Mouse (Mus musculus): Measurements from ENCODE around the gene Wdr66. TPM values are rescaled to one million over a fixed set of nuclear protein-coding genes. Genes with fewer than 3 reads are reported as not detected.

Wdr66 gene
- polyA plus RNA-seq, 1 experiment = not detected

- WGBS = 53% methylated on average over 8 of the region's 8 CpGs
- no peak overlapping the region for H3K27ac ChIP-seq (ENCODE audit: insufficient read depth, low read depth, low read length)
- TF ChIP-seq POLR2A (IDR thresholded peaks at IDR 0.05; ENCODE audit: insufficient read depth, low read depth, low read length) = no peak
- no peak for TF ChIP-seq CTCF (IDR thresholded peaks at IDR 0.05; ENCODE audit: insufficient read depth, low read depth, low read length)
- no peak overlapping the region for H3K4me3 ChIP-seq (ENCODE audit: insufficient read depth, low read depth, low read length)
- peaks cover 5% of the 10 kb centered on the region for H3K4me1 ChIP-seq (ENCODE audit: control insufficient read depth, insufficient read depth, low read length)
These were observed 8.8 kb downstream of the Wdr66 start for GRCm38 (mm10) chr5:123260698-123261097.

DNA sequence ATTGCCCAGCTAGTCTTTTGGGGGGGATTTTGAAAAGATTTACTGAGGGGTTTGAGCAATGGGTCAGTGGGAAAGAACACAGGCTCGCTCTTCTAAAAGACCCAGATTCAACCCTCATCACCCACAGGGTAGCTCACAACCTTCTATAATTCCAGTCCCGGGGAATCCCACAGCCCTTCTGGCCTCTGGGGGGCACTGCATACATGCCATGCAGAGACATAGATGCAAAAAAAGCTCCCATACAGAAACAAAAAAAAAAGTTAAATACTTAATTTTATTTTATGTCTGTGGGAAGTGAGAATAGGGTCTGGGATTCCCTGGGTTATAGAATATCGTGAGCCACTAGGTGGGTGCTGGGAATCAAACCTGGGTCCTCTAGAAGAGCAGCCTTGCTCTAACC is 15.0 kb downstream of the Wdr66 start:
- Histone ChIP-seq H3K4me1 (ENCODE audit: control insufficient read depth, insufficient read depth, low read length) (no peaks in the 10 kb centered on the region), H3K4me3 (ENCODE audit: insufficient read depth, low read depth, low read length) (no peak overlapping the region), H3K27ac (ENCODE audit: insufficient read depth, low read depth, low read length) (no peak overlapping the region)
- TF ChIP-seq CTCF (IDR thresholded peaks at IDR 0.05; ENCODE audit: insufficient read depth, low read depth, low read length) (no peak), POLR2A (IDR thresholded peaks at IDR 0.05; ENCODE audit: insufficient read depth, low read depth, low read length) (no peak)
- WGBS = 82% methylated on average over 3 of the region's 3 CpGs

DNA sequence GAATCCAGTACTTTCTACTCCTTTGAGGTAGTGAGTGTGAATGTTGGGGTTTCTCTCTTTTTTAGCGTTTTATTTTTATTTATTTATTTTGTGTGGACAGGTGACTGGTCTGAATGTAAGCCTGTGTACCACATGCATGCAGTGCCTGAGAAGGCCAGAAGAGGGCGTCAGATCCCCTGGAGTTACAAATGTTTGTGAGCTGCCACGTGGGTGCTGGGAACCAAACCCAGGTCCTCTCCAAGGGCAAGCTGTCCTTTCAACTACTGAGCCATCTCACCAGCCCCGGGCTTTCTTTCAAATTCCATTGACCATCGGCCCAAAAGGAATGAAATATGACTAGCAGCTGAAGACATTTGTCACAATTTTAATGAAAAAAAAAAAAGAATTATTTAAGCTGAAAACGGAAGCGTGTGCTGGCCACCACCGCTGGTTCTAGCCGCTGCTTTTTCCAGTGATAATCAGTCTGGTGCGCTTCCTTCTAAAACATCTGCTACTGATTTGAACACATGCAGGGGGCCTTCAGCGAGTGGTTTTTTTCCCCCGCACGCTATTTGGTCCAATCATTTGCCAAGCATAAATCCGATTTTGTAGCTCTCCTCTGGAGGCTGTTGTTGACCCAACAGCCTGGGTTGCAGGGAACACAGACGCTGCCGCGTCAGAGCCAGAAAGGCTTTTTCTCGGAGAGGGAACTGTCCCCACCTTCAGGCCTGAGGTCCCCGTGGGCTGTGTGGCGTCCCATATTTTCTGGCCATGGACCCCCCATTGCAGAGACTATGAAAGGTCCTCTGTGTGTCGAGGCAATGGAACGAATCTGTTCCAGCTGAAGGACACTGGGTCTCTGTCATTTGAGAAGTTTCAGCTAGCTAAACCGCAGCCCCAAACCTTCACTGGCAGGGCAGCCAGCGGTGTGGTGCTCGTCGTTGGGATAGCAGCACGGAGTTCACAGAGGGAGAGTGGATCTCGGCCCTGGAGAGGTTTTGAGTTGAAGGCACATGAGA is 16.9 kb downstream of the Wdr66 start:
- Histone ChIP-seq H3K4me1 (ENCODE audit: control insufficient read depth, insufficient read depth, low read length) (no peaks in the 10 kb centered on the region), H3K4me3 (ENCODE audit: insufficient read depth, low read depth, low read length) (no peak overlapping the region), H3K27ac (ENCODE audit: insufficient read depth, low read depth, low read length) (no peak overlapping the region)
- 81% methylated on average over 28 of the region's 28 CpGs for WGBS
- TF ChIP-seq CTCF (IDR thresholded peaks at IDR 0.05; ENCODE audit: insufficient read depth, low read depth, low read length) (no peak), POLR2A (IDR thresholded peaks at IDR 0.05; ENCODE audit: insufficient read depth, low read depth, low read length) (no peak)

DNA sequence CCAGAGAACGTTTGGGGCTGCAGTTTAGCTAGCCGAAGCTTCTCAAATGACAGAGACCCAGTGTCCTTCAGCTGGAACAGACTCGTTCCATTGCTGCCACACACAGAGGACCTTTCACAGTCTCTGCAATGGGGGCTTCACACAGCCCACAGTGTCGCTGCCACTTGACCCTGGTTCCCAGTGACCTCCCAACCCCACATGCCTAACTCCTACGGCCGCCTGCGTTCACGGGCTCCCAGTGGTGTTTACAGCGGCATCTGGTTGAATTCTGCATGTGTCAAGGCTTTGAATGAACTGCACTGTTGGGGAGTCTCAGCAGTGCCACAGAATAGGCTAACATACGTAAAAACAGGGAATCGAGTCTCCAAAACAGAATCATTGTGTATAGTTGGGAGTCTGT is 19.0 kb downstream of the Wdr66 start:
- no peak overlapping the region for H3K4me3 ChIP-seq (ENCODE audit: insufficient read depth, low read depth, low read length)
- H3K27ac ChIP-seq (ENCODE audit: insufficient read depth, low read depth, low read length) = no peak overlapping the region
- WGBS = 79% methylated on average over 11 of the region's 11 CpGs
- TF ChIP-seq CTCF (IDR thresholded peaks at IDR 0.05; ENCODE audit: insufficient read depth, low read depth, low read length) (no peak), POLR2A (IDR thresholded peaks at IDR 0.05; ENCODE audit: insufficient read depth, low read depth, low read length) (no peak)
- no peaks in the 10 kb centered on the region for H3K4me1 ChIP-seq (ENCODE audit: control insufficient read depth, insufficient read depth, low read length)

DNA sequence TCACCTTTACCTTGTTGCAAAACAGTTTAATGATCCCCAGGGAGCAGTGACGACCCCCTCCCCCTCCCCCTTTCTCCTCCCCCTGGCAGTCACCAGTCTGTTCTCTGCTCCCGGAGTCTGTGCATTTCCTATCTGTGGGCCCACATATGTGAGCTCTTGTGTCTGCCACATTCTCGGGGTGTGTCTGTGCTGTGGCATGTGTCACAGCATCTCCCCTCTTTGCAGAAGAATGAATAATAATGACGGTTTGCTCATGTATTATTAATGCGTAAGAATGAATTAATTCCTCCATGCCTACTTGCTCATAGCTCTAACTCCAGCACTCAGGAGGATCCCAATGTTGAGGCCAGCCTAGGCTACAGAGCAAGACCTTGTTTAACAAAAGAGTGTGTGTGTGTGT is 21.0 kb downstream of the Wdr66 start:
- no peak overlapping the region for H3K27ac ChIP-seq (ENCODE audit: insufficient read depth, low read depth, low read length)
- TF ChIP-seq POLR2A (IDR thresholded peaks at IDR 0.05; ENCODE audit: insufficient read depth, low read depth, low read length) (no peak), CTCF (IDR thresholded peaks at IDR 0.05; ENCODE audit: insufficient read depth, low read depth, low read length) (no peak)
- H3K4me1 ChIP-seq (ENCODE audit: control insufficient read depth, insufficient read depth, low read length) = peaks cover 7% of the 10 kb centered on the region
- WGBS = 52% methylated on average over 5 of the region's 5 CpGs
- no peak overlapping the region for H3K4me3 ChIP-seq (ENCODE audit: insufficient read depth, low read depth, low read length)

DNA sequence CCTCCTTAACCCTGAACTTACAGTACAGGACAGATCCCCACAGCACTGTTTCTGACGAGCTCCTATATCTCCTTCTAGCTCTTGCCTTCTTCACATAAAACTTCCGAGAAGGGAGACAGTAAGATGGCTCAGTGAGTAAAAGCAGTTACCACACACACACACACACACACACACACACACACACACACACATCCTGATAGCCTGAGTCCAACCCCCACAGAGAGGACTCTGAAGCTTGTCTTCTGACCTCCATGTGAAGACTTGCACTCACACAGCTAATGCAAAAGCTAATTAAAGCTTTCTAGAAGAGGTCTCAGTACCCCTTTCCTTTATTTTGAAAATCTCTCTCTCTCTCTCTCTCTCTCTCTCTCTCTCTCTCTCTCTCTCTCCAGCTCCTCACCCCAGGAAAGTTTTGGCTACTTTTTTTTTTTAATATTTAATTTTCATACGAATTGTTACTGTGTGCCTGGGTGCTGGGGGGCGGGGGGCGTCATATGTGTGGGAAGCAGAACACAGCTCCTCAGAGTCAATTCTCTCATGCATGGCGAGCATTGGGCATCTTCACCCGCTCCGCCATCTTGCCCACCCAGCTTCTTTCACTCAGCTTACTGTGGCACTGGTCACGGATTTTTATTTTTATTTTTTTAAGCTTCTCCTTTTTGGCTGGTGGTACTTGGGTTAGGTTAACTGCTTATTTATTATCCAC is 24.9 kb downstream of the Wdr66 start:
- no peak overlapping the region for H3K27ac ChIP-seq (ENCODE audit: insufficient read depth, low read depth, low read length)
- peaks cover 9% of the 10 kb centered on the region for H3K4me1 ChIP-seq (ENCODE audit: control insufficient read depth, insufficient read depth, low read length)
- WGBS = 71% methylated on average over 9 of the region's 9 CpGs
- TF ChIP-seq CTCF (IDR thresholded peaks at IDR 0.05; ENCODE audit: insufficient read depth, low read depth, low read length) (no peak), POLR2A (IDR thresholded peaks at IDR 0.05; ENCODE audit: insufficient read depth, low read depth, low read length) (no peak)
- no peak overlapping the region for H3K4me3 ChIP-seq (ENCODE audit: insufficient read depth, low read depth, low read length)

DNA sequence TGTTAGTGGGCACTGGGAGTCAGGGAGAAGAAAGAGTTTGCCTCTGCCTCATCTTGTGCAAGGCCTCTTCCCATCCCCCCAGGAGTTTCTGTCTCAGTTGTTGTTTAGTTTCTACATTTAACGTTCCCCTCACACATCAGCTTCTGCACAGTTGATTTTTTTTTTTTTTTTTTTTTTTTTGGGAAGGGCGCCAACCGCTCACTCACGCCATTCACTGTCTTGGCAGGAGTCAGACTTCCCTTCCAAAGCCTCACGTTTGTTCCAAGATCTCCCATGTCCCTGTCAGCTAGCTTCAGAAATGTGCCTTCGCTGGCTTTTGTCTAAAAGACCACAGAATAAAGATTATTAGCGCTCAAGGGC is 25.4 kb downstream of the Wdr66 start:
- TF ChIP-seq POLR2A (IDR thresholded peaks at IDR 0.05; ENCODE audit: insufficient read depth, low read depth, low read length) = no peak
- TF ChIP-seq CTCF (IDR thresholded peaks at IDR 0.05; ENCODE audit: insufficient read depth, low read depth, low read length) = no peak
- Histone ChIP-seq H3K4me1 (ENCODE audit: control insufficient read depth, insufficient read depth, low read length) (peaks cover 9% of the 10 kb centered on the region), H3K4me3 (ENCODE audit: insufficient read depth, low read depth, low read length) (no peak overlapping the region), H3K27ac (ENCODE audit: insufficient read depth, low read depth, low read length) (no peak overlapping the region)
- 41% methylated on average over 7 of the region's 7 CpGs for WGBS

- 65% methylated on average over 4 of the region's 4 CpGs for WGBS
- Histone ChIP-seq H3K27ac (ENCODE audit: insufficient read depth, low read depth, low read length) (no peak overlapping the region), H3K4me1 (ENCODE audit: control insufficient read depth, insufficient read depth, low read length) (peaks cover 9% of the 10 kb centered on the region), H3K4me3 (ENCODE audit: insufficient read depth, low read depth, low read length) (no peak overlapping the region)
- TF ChIP-seq POLR2A (IDR thresholded peaks at IDR 0.05; ENCODE audit: insufficient read depth, low read depth, low read length) (no peak), CTCF (IDR thresholded peaks at IDR 0.05; ENCODE audit: insufficient read depth, low read depth, low read length) (no peak)
These were observed 25.8 kb downstream of the Wdr66 start for GRCm38 (mm10) chr5:123277704-123278103.

DNA sequence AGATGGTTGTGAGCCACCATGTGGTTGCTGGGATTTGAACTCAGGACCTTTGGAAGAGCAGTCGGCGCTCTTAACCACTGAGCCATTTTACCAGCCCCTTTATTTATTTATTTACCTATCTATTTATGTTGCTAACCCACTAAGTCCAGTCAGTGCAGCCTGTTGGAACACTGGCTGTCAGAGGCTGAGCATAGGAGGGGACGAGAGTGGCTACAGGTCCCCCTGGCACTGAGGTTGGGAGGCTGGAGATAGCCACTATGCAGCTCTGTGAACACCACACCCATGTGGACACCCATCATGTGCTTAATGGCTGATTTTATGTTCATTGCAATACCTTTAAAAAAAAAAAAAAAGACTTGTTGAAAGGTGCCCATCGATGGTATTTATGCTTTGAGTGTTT is 27.3 kb downstream of the Wdr66 start:
- Histone ChIP-seq H3K4me3 (ENCODE audit: insufficient read depth, low read depth, low read length) (no peak overlapping the region), H3K4me1 (ENCODE audit: control insufficient read depth, insufficient read depth, low read length) (peaks cover 9% of the 10 kb centered on the region), H3K27ac (ENCODE audit: insufficient read depth, low read depth, low read length) (no peak overlapping the region)
- TF ChIP-seq CTCF (IDR thresholded peaks at IDR 0.05; ENCODE audit: insufficient read depth, low read depth, low read length) = no peak
- TF ChIP-seq POLR2A (IDR thresholded peaks at IDR 0.05; ENCODE audit: insufficient read depth, low read depth, low read length) = no peak
- 75% methylated on average over 4 of the region's 4 CpGs for WGBS

Data from olfactory bulb, adult 2 months (tissue).